Mouse (Mus musculus) layer of hippocampus, adult 2 months (tissue): ENCODE data around the gene S100a14. TPM values are rescaled to one million over a fixed set of nuclear protein-coding genes. Genes with fewer than 3 reads are reported as not detected.

Experiments used
- DNase-seq, 2 experiments: peaks; one replicate each; pipeline ENCODE4 v3.0.0; 2022; ENCODE audit warnings: low spot score in 2 of 2
- H3K27ac ChIP-seq: fragments of 200-600 bp; 2 replicates; pipeline ENCODE4 v1.8.1; 2022
- H3K4me3 ChIP-seq: fragments of 200-600 bp; 2 replicates; pipeline ENCODE4 v1.8.1; 2022; ENCODE audit warnings: mild to moderate bottlenecking
- CTCF ChIP-seq: fragments of 200-600 bp; conservative IDR thresholded peaks from 2 replicates; pipeline ENCODE4 v1.8.1; 2022; ENCODE audit warnings: antibody characterized with exemption, mild to moderate bottlenecking, moderate library complexity
- long read RNA-seq, 2 experiments: library from polyadenylated mRNA; stranded (forward); transcript quantifications; one replicate each; pipeline ENCODE4 v2.0.0; 2021; ENCODE audit warnings: borderline mapping rate in 2 of 2
- total RNA-seq, 2 experiments: library from RNA; stranded (reverse); gene quantifications; 2 replicates each; pipeline ENCODE4 v1.2.3; 2021

Gene S100a14
- under 1 TPM; 0.49 to 0.95 TPM for total RNA-seq
- long read RNA-seq, experiment 1 = 0 reads
- long read RNA-seq, experiment 2 = 0 reads

DNA sequence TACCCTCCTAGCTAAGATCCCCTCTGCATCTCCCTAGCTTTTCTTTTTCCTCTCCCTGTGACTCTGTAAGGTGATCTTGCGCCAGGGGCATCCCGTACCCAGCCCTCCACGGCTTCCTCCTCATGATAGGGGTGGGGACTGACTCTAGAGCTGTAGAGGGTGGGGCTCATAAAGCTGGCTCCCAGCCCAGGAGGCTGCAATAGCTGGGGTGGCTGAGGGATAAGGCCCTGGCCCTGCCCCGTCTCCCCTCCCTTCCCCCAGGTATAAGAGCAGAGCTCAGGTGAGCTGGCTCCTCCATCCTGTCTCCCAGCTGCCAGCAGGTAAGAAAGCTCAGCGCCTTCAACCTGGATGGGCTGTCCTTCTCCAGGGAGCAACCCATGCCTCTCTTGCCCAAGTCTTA, at the start of gene S100a14:
Gene S100a14, plus strand, starts transcription at position 277 of the 400 bp plus-strand sequence.
- Histone ChIP-seq H3K27ac (peak within 1 kb of the TSS; percentile 24; the same call in 1 of the 2 replicates), H3K4me3 (no peak within 1 kb of the TSS)
- no peak for DNase-seq
- no peak for TF ChIP-seq CTCF

DNA sequence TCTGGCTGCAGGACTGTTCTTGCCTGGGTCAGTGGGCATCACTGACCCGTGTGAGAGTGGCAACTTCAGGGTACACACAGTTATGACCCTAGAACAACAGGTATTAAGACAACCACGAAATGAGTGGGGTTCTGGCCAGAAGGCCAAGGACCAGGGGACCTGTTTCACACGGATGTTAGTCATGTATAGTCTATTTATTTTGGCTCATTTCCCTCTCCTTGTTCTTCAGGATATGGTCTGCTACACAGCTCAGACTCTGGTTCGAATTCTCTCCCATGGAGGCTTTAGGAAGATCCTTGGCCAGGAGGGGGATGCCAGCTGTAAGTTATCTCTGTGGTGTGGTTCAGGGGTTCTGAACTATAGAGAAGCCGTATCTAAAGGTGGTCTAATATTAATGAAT, 39.7 kb upstream of the S100a14 start:
- TF ChIP-seq CTCF = no peak
- H3K27ac ChIP-seq = no peak overlapping the region
- DNase-seq = no peak
- H3K4me3 ChIP-seq = no peak overlapping the region

DNA sequence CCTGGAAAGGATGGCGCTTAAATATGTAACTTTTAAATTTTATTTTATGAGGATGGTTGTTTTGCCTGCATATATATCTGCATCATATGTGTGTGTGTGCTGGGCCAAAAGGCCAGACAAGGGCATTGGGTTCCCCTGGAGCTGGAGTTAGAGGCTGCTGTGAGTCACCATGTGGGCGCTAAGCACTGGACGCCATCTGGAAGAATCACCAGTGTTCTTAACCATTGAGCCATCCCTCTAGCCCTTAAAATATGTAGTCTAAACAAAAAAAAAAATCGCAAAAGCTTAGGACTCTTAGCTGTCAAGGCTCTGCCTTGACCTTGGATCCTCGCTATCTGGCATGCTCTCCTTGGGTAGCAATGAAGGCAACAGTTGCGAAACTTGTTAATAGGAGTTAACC, 38.1 kb upstream of the S100a14 start:
- DNase-seq = no peak
- no peak for TF ChIP-seq CTCF
- Histone ChIP-seq H3K4me3 (no peak overlapping the region), H3K27ac (no peak overlapping the region)

DNA sequence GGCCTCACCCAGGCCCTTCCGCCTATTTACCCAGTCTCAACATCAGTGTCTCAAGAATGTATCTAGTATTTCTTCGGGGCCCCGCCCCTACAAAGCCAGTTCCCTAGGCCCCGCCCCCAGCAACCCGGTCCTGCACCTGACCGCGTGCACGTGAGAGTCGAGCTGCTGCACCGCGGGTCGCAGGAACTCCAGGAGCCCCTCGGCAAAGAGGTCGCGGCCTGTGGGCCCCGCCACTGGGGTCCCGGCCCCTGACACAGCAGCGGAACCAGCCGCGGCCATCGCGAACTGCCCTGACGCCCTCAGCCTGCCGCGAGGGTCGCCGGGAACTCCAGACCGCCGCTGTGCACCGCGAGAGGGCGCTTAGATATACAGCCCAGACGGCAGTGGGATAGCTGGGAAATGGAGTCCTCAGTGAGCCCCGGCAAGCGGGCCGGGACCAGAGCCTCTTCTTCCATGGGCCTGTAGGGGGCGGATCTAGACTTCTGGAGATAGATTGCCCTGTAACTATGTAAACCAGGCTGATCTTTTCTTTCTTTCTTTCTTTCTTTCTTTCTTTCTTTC, 35.9 kb upstream of the S100a14 start, which contains the start of gene Snapin:
Gene Snapin, minus strand, starts transcription at position 338 of the 561 bp plus-strand sequence.
- DNase-seq = peak; percentile 92 to 94
- TF ChIP-seq CTCF = peak; percentile 80
- H3K27ac ChIP-seq = peak within 1 kb of the TSS; percentile 97

DNA sequence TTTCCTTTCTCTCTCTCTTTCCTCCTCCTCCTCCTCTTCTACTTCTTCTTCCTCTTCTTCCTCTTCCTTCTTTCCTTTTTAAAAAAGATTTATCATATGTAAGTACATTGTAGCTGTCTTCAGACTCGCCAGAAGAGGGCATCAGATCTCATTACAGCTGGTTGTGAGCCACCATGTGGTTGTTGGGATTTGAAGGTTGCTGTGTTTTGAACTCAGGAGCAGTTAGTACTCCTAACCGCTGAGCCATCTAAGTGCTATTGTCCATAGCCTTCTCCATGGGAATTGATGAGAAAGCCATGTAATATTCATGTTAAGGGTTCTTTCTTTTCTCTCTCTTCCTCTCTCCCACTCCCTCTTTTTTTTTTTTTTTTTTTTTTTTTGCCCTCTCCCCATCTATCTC, 35.3 kb upstream of the S100a14 start:
- Histone ChIP-seq H3K4me3 (no peak overlapping the region), H3K27ac (0 out of 2 replicates have a peak overlapping the region, but pooled peaks have one; percentile 97)
- peak; percentile 51 for TF ChIP-seq CTCF
- DNase-seq = peak in 1 of 2 experiments; percentile 43

More for the DNA sequence above, 35.9 kb upstream of the S100a14 start, which contains the start of gene Snapin:
- H3K4me3 ChIP-seq = peak within 1 kb of the TSS; percentile 83

DNA sequence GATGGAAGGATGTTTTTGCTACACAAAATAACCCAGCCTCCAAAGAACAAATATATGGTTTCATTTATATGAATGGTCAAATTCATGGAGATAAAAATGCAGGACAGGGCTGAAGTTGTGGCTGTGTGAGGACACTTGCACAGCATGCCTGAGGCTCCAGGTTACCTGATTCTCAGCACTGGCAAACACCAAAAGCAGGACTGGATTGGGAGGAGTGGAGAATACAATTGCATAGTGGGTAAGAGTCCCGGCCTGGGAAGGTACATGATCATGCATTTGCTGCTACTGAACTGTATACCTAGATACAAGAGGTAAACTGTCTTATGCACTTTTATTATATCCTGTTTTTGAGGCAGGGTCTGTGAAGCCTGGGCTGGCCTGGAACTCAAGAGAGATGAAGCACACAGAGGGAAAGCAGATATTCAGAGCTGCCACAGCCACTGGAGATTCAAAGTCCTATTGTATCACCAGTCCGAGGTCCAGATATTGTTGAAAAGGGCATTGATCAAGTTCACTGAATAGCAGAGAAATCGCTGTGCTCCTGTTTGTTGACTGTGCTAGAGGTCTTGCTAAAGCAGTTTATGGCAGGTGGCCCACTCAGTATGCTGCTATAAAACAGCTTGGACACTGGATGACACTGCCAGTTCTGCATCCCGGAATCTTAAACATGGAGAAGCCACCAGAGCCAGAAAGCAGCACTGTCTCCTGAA, 32.7 kb upstream of the S100a14 start:
- Histone ChIP-seq H3K27ac (no peak overlapping the region), H3K4me3 (no peak overlapping the region)
- DNase-seq = no peak
- no peak for TF ChIP-seq CTCF

DNA sequence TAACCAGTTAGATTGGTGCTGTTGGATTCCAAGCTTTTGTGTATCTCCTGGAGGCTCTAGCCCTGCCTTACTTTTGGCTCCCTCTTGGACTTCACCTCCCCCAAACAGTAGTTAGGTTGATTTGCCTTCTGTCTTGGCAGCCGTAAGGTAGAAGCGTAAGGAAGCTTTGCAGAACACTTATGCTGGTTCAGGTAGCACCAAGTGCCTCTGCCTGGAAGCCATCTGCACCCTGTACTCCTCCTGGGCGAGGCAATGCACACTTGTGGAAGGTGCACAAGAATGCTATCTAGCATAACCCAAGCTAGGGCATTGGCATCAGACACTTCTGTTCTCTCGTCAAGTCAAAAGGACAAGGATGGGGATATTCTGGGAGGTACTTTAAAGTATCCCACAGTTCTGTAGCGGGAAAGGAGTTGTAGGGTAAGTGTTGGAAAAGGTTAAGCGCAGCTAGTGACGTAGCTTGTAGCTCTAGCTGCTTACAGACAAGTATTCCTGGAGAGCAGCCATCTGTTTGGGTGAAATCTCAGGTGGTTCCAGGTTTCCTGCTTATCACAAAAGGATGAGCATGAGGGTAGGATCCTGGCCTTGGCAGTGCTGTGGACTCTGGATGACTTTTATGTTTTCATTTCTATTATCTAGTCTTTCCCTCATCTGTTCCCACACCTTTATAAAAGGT, 30.7 kb upstream of the S100a14 start:
- Histone ChIP-seq H3K27ac (no peak overlapping the region), H3K4me3 (no peak overlapping the region)
- no peak for DNase-seq
- TF ChIP-seq CTCF = no peak

DNA sequence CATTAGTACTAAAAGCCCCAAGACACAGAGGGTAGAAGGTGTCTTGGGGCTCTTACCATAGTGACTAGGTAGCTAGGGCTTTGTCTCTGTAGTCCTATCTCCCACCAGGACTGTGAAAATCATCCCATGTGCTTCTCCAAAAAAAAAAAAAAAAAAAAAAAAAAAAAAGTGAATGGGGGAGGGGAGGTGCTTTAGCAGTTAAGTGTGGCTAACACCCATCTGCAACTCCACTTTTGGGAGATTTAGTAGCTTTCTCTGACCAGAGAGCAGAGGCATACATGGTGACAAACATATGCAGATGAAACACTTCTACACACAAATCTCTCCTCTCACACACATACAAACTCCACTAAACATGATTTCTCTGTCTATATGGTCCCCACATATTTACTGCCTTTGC, 29.1 kb upstream of the S100a14 start:
- no peak for TF ChIP-seq CTCF
- no peak for DNase-seq

DNA sequence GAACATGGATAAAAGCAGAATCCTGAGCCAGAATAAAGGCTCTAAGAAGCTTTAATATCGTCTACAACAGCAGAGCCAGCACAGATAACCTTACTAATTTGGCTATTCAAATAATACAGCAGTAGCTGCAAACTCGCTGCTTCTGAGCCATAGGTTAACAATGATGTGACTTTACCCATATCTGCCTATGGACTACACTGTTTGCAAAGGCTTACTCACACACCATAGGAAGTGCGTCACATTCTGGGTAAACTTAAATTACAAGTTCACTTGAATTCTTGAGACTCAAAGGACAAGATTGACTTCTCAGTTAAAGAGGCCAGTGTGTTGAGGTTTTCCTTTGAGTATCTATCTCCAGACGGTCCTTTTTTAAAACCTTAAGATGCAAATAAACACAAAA, 23.2 kb upstream of the S100a14 start:
- DNase-seq = no peak
- Histone ChIP-seq H3K27ac (no peak overlapping the region), H3K4me3 (no peak overlapping the region)
- no peak for TF ChIP-seq CTCF

More for the DNA sequence above, 29.1 kb upstream of the S100a14 start:
- Histone ChIP-seq H3K27ac (no peak overlapping the region), H3K4me3 (no peak overlapping the region)

DNA sequence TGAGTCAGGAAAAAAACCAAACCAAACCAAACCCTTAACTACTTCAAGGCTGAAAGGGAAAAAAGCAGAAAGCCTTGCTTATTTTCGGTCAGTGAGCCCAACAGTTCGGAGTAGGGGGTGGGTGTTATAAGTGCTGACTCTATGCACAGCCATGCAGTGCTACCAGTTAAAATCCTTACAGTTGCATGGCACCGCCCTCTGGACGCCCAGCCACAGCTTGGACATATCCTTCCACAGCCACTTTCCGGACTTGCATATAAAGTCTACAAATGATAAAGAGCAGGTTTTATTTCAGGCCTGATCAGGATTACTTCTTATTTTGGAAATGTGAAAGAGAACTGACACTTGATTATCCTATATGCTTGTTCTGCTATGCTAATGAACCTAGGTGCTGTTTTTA, 21.4 kb upstream of the S100a14 start:
- TF ChIP-seq CTCF = no peak
- Histone ChIP-seq H3K27ac (no peak overlapping the region), H3K4me3 (no peak overlapping the region)
- no peak for DNase-seq

DNA sequence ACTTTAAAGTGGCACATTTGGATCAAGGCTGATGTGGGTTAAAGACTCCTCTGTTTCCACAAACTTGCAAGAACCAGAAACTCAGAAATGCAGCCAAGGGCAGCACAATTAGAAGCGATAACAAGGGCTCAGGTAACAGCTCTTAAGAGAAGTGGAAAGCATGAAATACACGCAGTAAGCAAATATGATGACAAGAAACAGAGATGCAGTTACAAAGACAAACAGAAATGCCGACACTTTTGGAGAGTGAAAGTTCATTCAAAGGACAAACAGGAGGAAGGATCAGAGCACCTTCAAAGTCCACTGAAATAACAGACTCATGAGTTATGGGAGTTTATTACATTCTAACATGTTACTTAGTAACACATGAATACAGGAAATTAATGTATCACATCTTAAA, 20.3 kb upstream of the S100a14 start:
- TF ChIP-seq CTCF = no peak
- no peak for DNase-seq
- Histone ChIP-seq H3K4me3 (no peak overlapping the region), H3K27ac (no peak overlapping the region)

DNA sequence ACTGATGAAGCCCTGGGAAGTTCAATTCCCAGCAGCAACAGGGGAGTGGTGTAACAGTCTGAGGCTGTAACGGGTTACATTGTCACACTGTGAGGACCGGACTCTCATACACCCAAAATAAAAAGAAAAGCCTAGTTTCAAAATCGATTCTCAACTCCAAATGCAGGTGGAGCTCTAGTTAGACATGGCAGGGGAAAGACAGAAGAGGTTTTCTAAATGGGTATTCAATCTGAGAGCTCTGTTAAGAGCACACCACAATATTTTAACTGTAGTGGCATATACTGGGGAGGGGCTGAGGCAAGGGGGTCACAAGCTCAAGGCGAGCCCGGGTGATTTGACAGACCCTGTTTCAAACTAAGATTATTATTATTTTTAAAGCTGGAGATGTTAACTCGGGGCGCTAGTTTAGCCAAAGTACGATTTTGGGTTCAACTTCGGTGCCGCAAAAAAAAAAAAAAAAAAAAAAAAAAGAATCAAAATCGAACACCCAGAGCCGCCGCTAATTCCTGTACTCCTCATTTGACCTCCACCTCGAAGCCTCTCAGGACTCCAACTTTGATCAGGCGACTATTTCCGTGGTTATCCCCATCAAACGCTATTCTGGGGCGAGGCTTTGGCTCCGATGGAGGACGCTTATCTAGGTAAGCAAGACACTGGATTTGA, 18.2 kb upstream of the S100a14 start:
- DNase-seq = no peak
- H3K27ac ChIP-seq = peak overlapping the region; percentile 98
- peak overlapping the region; percentile 93 for H3K4me3 ChIP-seq
- peak; percentile 51 for TF ChIP-seq CTCF
